Mouse (Mus musculus) heart, postnatal 0 days (tissue): Measurements from ENCODE around the gene A930002H24Rik. TPM values are rescaled to one million over a fixed set of nuclear protein-coding genes. Genes with fewer than 3 reads are reported as not detected.

ENCODE experiments used
- ATAC-seq: fragments of 200-750 bp; cut with Nextera tagmentation; 2 replicates; pipeline ENCODE4 v1.8.0; 2017; ENCODE audit warnings: low read depth, moderate number of reproducible peaks, moderate library complexity; ENCODE audit not compliant: insufficient read depth
- DNase-seq: peaks from one replicate; pipeline ENCODE4 v3.0.0-alpha.2; 2016; ENCODE audit warnings: low spot score
- H3K27ac ChIP-seq: fragments of 300-500 bp; sonication (generic); 2 replicates; pipeline ENCODE4 v1.5.1; 2014; ENCODE audit warnings: low read depth, mild to moderate bottlenecking
- H3K27me3 ChIP-seq: fragments of 300-500 bp; sonication (generic); 2 replicates; pipeline ENCODE4 v1.6.1; 2014; ENCODE audit warnings: low read length, mixed read lengths; ENCODE audit not compliant: control insufficient read depth, insufficient read depth
- H3K36me3 ChIP-seq: fragments of 300-500 bp; sonication (generic); replicated peaks from 2 replicates; pipeline ENCODE4 v1.6.1; 2014; ENCODE audit warnings: low read length, mixed read lengths; ENCODE audit not compliant: control insufficient read depth, insufficient read depth
- H3K4me1 ChIP-seq: fragments of 300-500 bp; sonication (generic); 2 replicates; pipeline ENCODE4 v1.6.1; 2014; ENCODE audit warnings: antibody characterized with exemption; ENCODE audit not compliant: control insufficient read depth, insufficient read depth
- H3K4me2 ChIP-seq: fragments of 300-500 bp; sonication (generic); 2 replicates; pipeline ENCODE4 v1.6.1; 2014; ENCODE audit warnings: low read depth, mild to moderate bottlenecking, low read length, moderate library complexity
- H3K4me3 ChIP-seq: fragments of 300-500 bp; sonication (generic); 2 replicates; pipeline ENCODE4 v1.5.1; 2014; ENCODE audit warnings: low read depth, low read length
- H3K9ac ChIP-seq: fragments of 300-500 bp; sonication (generic); replicated peaks from 2 replicates; pipeline ENCODE4 v1.6.1; 2014; ENCODE audit warnings: low read depth, low read length, mixed read lengths
- H3K9me3 ChIP-seq: fragments of 300-500 bp; sonication (generic); replicated peaks from 2 replicates; pipeline ENCODE4 v1.6.1; 2016; ENCODE audit warnings: low read length; ENCODE audit not compliant: control insufficient read depth
- CTCF ChIP-seq: IDR thresholded peaks from 2 replicates; pipeline ENCODE4 v1.5.1; 2016; ENCODE audit warnings: antibody characterized with exemption, control low read depth, low read depth
- EP300 ChIP-seq: IDR thresholded peaks from 2 replicates; pipeline ENCODE4 v1.6.1; 2016; ENCODE audit warnings: antibody characterized with exemption, low read depth
- WGBS: fragments of 180-500 bp; shearing (Covaris S2); extraction: QIAGEN DNeasy Blood & Tissue Kit; methylation state at CpG from one replicate; pipeline ENCODE4 v1.1.7; 2014; 5-methylcytosine and 5-hydroxymethylcytosine counted together
- polyA plus RNA-seq: library from polyadenylated mRNA; unstranded; fragments of >200 nt; fragmentation: Nextera tagmentation; extraction: Ambion mirVana; gene quantifications from 2 replicates; pipeline ENCODE4 v1.2.1, GENCODE M21; 2015
- total RNA-seq: library from RNA; depleted of rRNA; stranded (reverse); fragments of >200 nt; gene quantifications from 2 replicates; pipeline ENCODE4 v1.2.3, GENCODE M21; 2014; ENCODE audit warnings: low replicate concordance

A930002H24Rik gene
- total and polyA plus RNA-seq, 2 experiments from 2014 or later, result 3.1 to 21.1 TPM

GRCm38 (mm10) chr17:63831550-63831949, 32.0 kb downstream of the A930002H24Rik start:
- ATAC-seq, result no peak
- Histone ChIP-seq H3K4me2 (no peak overlapping the region), H3K9me3 (no peaks in the 10 kb centered on the region), H3K27me3 (no peaks in the 10 kb centered on the region), H3K27ac (no peak overlapping the region), H3K36me3 (no peaks in the 10 kb centered on the region), H3K4me1 (no peaks in the 10 kb centered on the region), H3K9ac (no peak overlapping the region), H3K4me3 (no peak overlapping the region)
- no peak for DNase-seq
- WGBS, result 74% methylated on average over 4 of the region's 4 CpGs
- TF ChIP-seq EP300, result no peak
- TF ChIP-seq CTCF, result no peak

- WGBS, result 54% methylated on average over 5 of the region's 5 CpGs
- H3K27me3 ChIP-seq, result no peaks in the 10 kb centered on the region
- DNase-seq, result no peak
- H3K27ac ChIP-seq, result no peak overlapping the region
- TF ChIP-seq CTCF, result no peak
- no peak for TF ChIP-seq EP300
- no peak overlapping the region for H3K4me2 ChIP-seq
- H3K36me3 ChIP-seq, result no peaks in the 10 kb centered on the region
- ATAC-seq, result no peak
- H3K9me3 ChIP-seq, result no peaks in the 10 kb centered on the region
- no peak overlapping the region for H3K4me3 ChIP-seq
- no peak overlapping the region for H3K9ac ChIP-seq
- no peaks in the 10 kb centered on the region for H3K4me1 ChIP-seq
Observed at GRCm38 (mm10) chr17:63828561-63829332, 34.8 kb downstream of the A930002H24Rik start.

- Histone ChIP-seq H3K27ac (no peak overlapping the region), H3K4me2 (no peak overlapping the region), H3K9me3 (no peaks in the 10 kb centered on the region), H3K27me3 (no peaks in the 10 kb centered on the region), H3K4me3 (no peak overlapping the region), H3K36me3 (no peaks in the 10 kb centered on the region), H3K4me1 (no peaks in the 10 kb centered on the region), H3K9ac (no peak overlapping the region)
- no peak for TF ChIP-seq EP300
- no peak for TF ChIP-seq CTCF
- WGBS, result 70% methylated on average over 7 of the region's 7 CpGs
- ATAC-seq (no peak), DNase-seq (no peak)
Observed at GRCm38 (mm10) chr17:63826767-63827166, 36.8 kb downstream of the A930002H24Rik start.

- Histone ChIP-seq H3K9me3 (no peaks in the 10 kb centered on the region), H3K4me2 (no peak overlapping the region), H3K4me1 (no peaks in the 10 kb centered on the region), H3K27ac (no peak overlapping the region), H3K36me3 (no peaks in the 10 kb centered on the region), H3K9ac (no peak overlapping the region), H3K27me3 (no peaks in the 10 kb centered on the region), H3K4me3 (no peak overlapping the region)
- DNase-seq (no peak), ATAC-seq (no peak)
- TF ChIP-seq CTCF (no peak), EP300 (no peak)
- WGBS, result 75% methylated on average over 8 of the region's 8 CpGs
Observed at GRCm38 (mm10) chr17:63826196-63826595, 37.4 kb downstream of the A930002H24Rik start.

GRCm38 (mm10) chr17:63824141-63824540, 39.5 kb downstream of the A930002H24Rik start:
- H3K36me3 ChIP-seq, result no peaks in the 10 kb centered on the region
- no peak for ATAC-seq
- 84% methylated on average over 4 of the region's 4 CpGs for WGBS
- no peak for DNase-seq
- H3K9ac ChIP-seq, result no peak overlapping the region
- H3K27me3 ChIP-seq, result no peaks in the 10 kb centered on the region
- no peak overlapping the region for H3K4me2 ChIP-seq
- H3K4me3 ChIP-seq, result no peak overlapping the region
- no peak overlapping the region for H3K27ac ChIP-seq
- TF ChIP-seq CTCF (no peak), EP300 (no peak)
- H3K4me1 ChIP-seq, result no peaks in the 10 kb centered on the region
- H3K9me3 ChIP-seq, result no peaks in the 10 kb centered on the region
